Mouse (Mus musculus): Measurements from ENCODE around the gene Aldh1a2. TPM values are rescaled to one million over a fixed set of nuclear protein-coding genes. Genes with fewer than 3 reads are reported as not detected.

Gene Aldh1a2
- total RNA-seq, 2 experiments from 2014 or later, result 29.3 to 35.4 TPM

Other genes starting within 250 kb of the Aldh1a2 start
- 10 to 100 TPM; 17.2 to 35.8 TPM for gene Aqp9, start 47.1 kb upstream of the Aldh1a2 start, total RNA-seq (2021)

Data from adrenal gland, postnatal 10 days (tissue).